Mouse (Mus musculus) embryonic facial prominence, embryonic 15.5 days (tissue): ENCODE measurements around the gene Syngr1. TPM values are rescaled to one million over a fixed set of nuclear protein-coding genes. Genes with fewer than 3 reads are reported as not detected.

Source experiments
- ATAC-seq: fragments of 200-750 bp; cut with Nextera tagmentation; 2 replicates; pipeline ENCODE4 v1.8.0; 2017; ENCODE audit warnings: low read depth, moderate TSS enrichment; ENCODE audit not compliant: insufficient number of reproducible peaks, low FRiP score, low TSS enrichment
- H3K27ac ChIP-seq: fragments of 300-500 bp; sonication (generic); replicated peaks from 2 replicates; pipeline ENCODE4 v1.5.1; 2015; ENCODE audit warnings: mild to moderate bottlenecking, inconsistent platforms
- H3K27me3 ChIP-seq: fragments of 300-500 bp; sonication (generic); 2 replicates; pipeline ENCODE4 v1.6.1; 2015; ENCODE audit warnings: inconsistent platforms
- H3K36me3 ChIP-seq: fragments of 300-500 bp; sonication (generic); 2 replicates; pipeline ENCODE4 v1.6.1; 2015; ENCODE audit warnings: mild to moderate bottlenecking, inconsistent platforms
- H3K4me1 ChIP-seq: fragments of 300-500 bp; sonication (generic); 2 replicates; pipeline ENCODE4 v1.6.1; 2015; ENCODE audit warnings: inconsistent platforms
- H3K4me2 ChIP-seq: fragments of 300-500 bp; sonication (generic); replicated peaks from 2 replicates; pipeline ENCODE4 v1.6.1; 2015; ENCODE audit warnings: mild to moderate bottlenecking, inconsistent platforms
- H3K4me3 ChIP-seq: fragments of 300-500 bp; sonication (generic); replicated peaks from 2 replicates; pipeline ENCODE4 v1.5.1; 2015; ENCODE audit warnings: mild to moderate bottlenecking, inconsistent platforms
- H3K9ac ChIP-seq: fragments of 300-500 bp; sonication (generic); 2 replicates; pipeline ENCODE4 v1.6.1; 2015; ENCODE audit warnings: inconsistent platforms
- H3K9me3 ChIP-seq: fragments of 300-500 bp; sonication (generic); replicated peaks from 2 replicates; pipeline ENCODE4 v1.6.1; 2016; ENCODE audit warnings: inconsistent platforms
- WGBS: fragments of 180-500 bp; shearing (Covaris S2); methylation state at CpG from one replicate; pipeline ENCODE4 v1.1.7; 2015; 5-methylcytosine and 5-hydroxymethylcytosine counted together
- polyA plus RNA-seq: library from polyadenylated mRNA; unstranded; fragments of >200 nt; fragmentation: Nextera tagmentation; extraction: Ambion mirVana; gene quantifications from 2 replicates; pipeline ENCODE4 v1.2.1, GENCODE M21; 2015

Gene Syngr1
- polyA plus RNA-seq, 1 experiment from 2014 or later: 13.7 TPM

DNA sequence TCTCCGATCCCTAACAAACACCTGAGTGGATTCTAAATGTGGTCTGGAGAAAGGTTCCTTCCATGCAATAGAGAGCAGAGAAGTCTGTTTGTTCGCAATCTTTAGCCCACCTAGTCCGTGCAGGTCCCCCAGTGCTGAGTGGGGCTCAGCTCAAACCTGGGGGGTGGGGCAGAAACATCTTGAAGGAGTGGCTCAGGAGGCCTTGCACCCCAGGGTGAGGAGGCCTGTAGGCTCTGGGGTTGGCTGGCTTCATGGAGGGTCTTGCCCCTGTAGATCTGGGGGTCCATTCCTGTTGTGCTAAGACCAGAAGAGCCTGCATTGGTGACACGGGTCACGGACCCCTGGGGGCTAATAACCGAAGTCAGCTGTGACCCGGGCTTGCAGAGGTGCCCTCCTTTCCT is 907 bp downstream of the Syngr1 start:
- no peaks in the 10 kb centered on the region for H3K36me3 ChIP-seq
- H3K27ac ChIP-seq: no peak overlapping the region
- H3K9me3 ChIP-seq: no peaks in the 10 kb centered on the region
- peak overlapping the region; percentile 95 for H3K4me2 ChIP-seq
- H3K27me3 ChIP-seq: peaks cover 40% of the 10 kb centered on the region
- no peak overlapping the region for H3K9ac ChIP-seq
- H3K4me1 ChIP-seq: peaks cover 28% of the 10 kb centered on the region
- 19% methylated on average over 7 of the region's 7 CpGs for WGBS
- ATAC-seq: no peak
- peak overlapping the region; percentile 59 for H3K4me3 ChIP-seq

DNA sequence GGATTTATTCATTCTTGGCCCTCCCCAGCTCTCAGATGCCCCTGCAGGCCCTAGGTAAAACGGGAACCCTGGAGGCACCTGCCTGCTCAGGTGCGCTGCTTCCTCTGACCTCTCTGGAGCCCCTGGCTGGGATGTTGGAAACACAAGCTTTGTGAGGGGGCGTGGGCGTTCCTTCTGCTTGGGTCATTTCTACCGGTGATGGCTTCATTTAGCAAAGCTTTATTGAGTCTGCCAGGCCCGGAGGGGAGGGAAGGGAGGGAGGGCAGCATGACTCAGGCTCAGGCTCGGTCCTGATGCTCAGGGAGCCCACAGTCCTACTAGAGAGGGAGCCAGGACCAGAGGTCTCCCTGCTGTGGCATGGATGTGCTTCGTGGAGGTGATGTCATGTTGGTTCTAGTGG is 1.5 kb downstream of the Syngr1 start:
- 22% methylated on average over 8 of the region's 8 CpGs for WGBS
- Histone ChIP-seq H3K27ac (no peak overlapping the region), H3K4me1 (peaks cover 34% of the 10 kb centered on the region), H3K27me3 (peaks cover 40% of the 10 kb centered on the region), H3K4me3 (peak overlapping the region; percentile 59; the same call in 1 of the 2 replicates), H3K36me3 (no peaks in the 10 kb centered on the region), H3K9ac (no peak overlapping the region), H3K9me3 (no peaks in the 10 kb centered on the region), H3K4me2 (no peak overlapping the region)
- no peak for ATAC-seq

DNA sequence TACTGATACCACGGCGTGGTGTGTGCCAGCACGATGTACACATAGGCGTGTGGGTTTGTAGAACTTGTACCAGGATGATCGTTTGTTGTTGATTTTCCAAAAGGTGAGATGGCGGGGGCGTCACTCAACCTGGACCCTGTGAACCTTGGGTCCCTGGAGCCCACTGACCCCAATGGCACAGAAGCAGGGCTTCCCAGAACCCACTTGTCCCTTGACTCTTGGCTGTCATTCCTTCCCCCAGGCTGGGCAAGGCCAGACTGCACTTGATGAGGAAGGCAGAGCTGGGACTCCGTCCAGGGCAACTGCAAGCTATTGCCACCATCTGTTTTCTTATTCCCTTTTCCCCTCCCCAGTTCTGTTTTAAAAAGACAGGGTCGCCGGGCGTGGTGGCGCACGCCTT is 3.1 kb downstream of the Syngr1 start:
- Histone ChIP-seq H3K9ac (no peak overlapping the region), H3K9me3 (no peaks in the 10 kb centered on the region), H3K36me3 (no peaks in the 10 kb centered on the region), H3K4me2 (no peak overlapping the region), H3K27me3 (peaks cover 40% of the 10 kb centered on the region), H3K27ac (no peak overlapping the region), H3K4me1 (peaks cover 50% of the 10 kb centered on the region), H3K4me3 (no peak overlapping the region)
- WGBS: 84% methylated on average over 13 of the region's 13 CpGs
- no peak for ATAC-seq

DNA sequence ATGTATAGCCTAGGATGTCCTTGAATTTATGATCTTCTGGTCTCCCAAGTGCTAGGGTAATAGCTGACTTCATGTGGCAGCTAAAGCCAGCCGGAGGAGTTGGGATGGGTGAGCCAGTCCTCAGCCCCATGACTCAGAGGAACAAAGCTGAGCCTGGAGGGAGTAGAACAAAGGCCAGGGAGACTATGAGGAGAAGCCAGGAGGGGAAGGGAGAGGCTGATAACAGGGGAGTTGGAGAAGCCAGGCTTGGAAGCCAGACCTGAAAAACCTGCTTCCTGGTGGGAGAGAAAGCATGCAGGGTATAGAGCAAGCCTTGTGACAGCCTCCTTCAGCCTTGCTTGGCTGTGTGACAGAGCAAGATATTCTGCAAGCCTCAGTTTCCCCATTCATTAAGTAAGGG is 4.5 kb downstream of the Syngr1 start:
- no peak for ATAC-seq
- WGBS: 43% methylated on average over 1 of the region's 1 CpGs
- no peak overlapping the region for H3K9ac ChIP-seq
- peaks cover 52% of the 10 kb centered on the region for H3K4me1 ChIP-seq
- no peaks in the 10 kb centered on the region for H3K9me3 ChIP-seq
- 0 out of 2 replicates have a peak overlapping the region, but pooled peaks have one; percentile 45 for H3K27ac ChIP-seq
- H3K36me3 ChIP-seq: no peaks in the 10 kb centered on the region
- no peak overlapping the region for H3K4me2 ChIP-seq
- no peak overlapping the region for H3K4me3 ChIP-seq
- peaks cover 27% of the 10 kb centered on the region for H3K27me3 ChIP-seq

DNA sequence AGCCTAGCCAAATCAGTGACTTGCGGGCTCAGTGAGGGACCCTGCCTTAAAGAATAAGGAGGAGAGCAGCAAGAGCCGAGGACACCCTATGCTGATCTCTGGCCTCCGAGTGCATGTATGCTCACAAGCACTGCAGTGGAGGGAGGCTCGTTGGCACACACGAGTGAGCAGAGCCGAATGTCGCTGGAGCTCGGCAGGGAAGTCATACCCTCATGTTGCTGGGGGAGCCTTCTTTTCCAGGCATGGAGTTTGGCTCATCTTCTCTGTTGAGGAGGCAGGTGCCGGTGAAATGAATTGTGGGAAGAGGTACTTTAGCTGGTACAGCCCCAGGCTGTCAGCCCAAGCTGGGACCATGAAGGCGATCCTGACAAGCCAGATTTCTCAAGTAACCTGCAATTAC is 5.3 kb downstream of the Syngr1 start:
- Histone ChIP-seq H3K4me2 (no peak overlapping the region), H3K27me3 (peaks cover 19% of the 10 kb centered on the region), H3K9me3 (no peaks in the 10 kb centered on the region), H3K36me3 (no peaks in the 10 kb centered on the region), H3K4me1 (peaks cover 46% of the 10 kb centered on the region), H3K4me3 (no peak overlapping the region), H3K27ac (peak overlapping the region; percentile 45; the same call in 1 of the 2 replicates), H3K9ac (no peak overlapping the region)
- WGBS: 58% methylated on average over 10 of the region's 10 CpGs
- ATAC-seq: no peak

DNA sequence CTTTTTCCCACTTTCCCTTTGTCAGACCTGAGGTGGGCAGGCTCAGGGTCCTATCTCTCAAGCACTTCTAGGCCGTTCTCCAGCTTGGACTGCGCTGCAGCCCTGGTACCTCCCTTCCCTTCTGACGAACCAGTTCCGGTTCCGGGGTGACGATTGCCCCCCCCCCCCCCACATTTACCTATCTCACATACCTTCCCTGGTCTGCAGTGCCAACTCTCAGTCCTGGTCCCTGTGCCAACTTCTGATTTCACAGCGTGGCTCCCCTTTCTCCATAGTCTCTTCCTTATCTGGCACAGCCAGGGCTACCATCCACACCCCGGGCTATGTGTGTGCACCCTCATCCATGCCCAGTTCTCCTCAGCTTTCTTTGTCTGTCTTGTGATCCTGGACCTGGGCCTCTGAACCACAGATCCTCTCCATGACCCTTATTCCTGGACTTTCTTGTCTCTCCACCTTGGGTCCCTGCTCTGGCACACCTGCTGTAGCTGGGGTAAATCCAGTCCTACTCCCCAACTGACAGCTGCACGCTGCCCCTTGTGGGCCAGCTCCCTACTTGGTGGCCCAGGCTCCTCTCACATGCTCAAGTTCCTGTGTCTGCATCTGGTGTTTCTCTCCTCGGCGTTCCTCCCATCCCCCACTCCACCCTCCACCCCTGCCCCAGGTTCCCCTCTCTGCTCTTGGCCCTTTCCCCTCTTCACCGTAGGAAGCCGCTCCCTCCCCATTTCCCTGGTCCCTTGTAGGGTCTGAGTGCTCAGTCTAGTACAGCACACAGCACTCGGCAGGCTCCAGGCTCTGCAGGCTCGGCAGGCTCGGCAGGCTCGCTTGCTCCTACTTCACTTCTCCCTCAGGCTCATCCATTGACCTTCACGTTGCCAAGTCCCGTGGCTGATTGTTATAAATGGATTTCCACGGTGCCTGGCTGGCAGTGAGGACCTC is 6.1 kb downstream of the Syngr1 start:
- Histone ChIP-seq H3K27me3 (peaks cover 11% of the 10 kb centered on the region), H3K4me2 (peak overlapping the region; percentile 27; the same call in 1 of the 2 replicates), H3K27ac (no peak overlapping the region), H3K9ac (no peak overlapping the region), H3K4me1 (peaks cover 43% of the 10 kb centered on the region), H3K36me3 (no peaks in the 10 kb centered on the region), H3K9me3 (no peaks in the 10 kb centered on the region), H3K4me3 (no peak overlapping the region)
- 17% methylated on average over 20 of the region's 20 CpGs for WGBS
- peak; percentile 61; the same call in 1 of the 2 replicates for ATAC-seq

DNA sequence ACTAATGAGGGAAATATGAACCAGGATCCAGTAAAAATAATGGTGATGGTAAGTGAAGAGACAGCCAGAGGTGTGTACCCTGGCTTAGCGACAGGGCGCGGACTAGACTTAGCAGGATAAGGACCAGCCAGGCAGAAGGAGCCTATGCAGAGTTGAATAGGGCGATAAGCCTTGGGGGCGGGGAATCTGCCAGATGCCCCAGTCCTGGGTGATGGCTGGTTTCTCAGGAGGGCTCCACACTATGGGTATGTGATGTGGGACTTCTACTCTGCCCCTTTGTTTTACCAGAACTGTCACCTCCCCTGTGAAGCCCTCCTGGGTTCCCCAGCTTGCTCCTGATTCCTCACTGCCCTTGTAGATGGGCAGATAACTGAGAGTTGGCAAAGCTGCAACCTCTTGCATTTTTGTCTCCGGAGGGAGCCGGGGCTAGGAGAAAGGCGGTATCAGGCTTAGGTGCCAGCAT is 6.9 kb downstream of the Syngr1 start:
- WGBS: 34% methylated on average over 8 of the region's 8 CpGs
- no peak overlapping the region for H3K4me2 ChIP-seq
- H3K9me3 ChIP-seq: no peaks in the 10 kb centered on the region
- no peak overlapping the region for H3K4me3 ChIP-seq
- no peak overlapping the region for H3K9ac ChIP-seq
- H3K27ac ChIP-seq: no peak overlapping the region
- H3K27me3 ChIP-seq: peaks cover 3% of the 10 kb centered on the region
- ATAC-seq: no peak
- H3K36me3 ChIP-seq: no peaks in the 10 kb centered on the region
- H3K4me1 ChIP-seq: peaks cover 38% of the 10 kb centered on the region

DNA sequence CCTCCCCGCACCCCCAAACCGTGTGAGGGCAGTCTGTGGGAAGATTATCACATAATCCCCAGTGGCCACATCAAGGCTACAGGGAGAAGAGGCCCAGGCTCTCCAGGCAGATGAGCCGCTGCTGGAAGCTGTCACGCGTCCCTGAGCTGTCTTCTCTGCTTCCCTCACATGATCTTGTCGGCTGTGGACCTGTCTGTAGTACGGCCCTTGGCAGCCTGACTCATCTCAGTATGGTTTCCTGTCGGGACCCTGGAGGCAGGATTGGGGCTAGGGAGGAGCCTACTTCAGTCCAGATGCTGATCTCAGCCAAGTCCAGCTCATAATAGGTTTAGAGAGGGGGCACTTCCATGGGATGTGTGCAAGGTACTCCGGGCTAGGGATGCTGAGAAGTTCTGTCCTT is 7.7 kb downstream of the Syngr1 start:
- H3K27ac ChIP-seq: no peak overlapping the region
- peaks cover 38% of the 10 kb centered on the region for H3K4me1 ChIP-seq
- no peak overlapping the region for H3K9ac ChIP-seq
- no peaks in the 10 kb centered on the region for H3K9me3 ChIP-seq
- WGBS: 25% methylated on average over 9 of the region's 9 CpGs
- H3K36me3 ChIP-seq: no peaks in the 10 kb centered on the region
- H3K4me3 ChIP-seq: no peak overlapping the region
- no peaks in the 10 kb centered on the region; the same call in none of the 2 replicates for H3K27me3 ChIP-seq
- ATAC-seq: no peak
- no peak overlapping the region for H3K4me2 ChIP-seq

DNA sequence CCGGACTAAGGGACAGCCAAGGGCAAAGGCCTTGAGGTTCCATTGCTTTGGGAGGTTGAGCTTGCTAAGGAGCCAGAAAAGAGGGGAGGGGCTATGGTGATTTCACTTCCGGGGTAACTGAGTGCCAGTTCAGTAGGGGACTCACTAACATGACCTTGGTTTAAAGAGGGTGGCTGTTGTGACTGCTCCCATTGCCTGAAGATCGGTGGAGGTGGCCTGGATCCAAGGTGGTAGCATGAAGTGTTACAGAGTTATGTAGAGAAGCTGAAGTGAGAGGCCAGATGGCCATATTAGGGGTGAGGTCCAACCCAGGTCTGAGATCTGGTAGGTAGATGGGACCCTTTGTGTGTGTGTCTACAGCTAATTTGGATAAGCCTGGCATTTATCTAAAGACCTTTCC is 8.3 kb downstream of the Syngr1 start:
- no peaks in the 10 kb centered on the region for H3K36me3 ChIP-seq
- WGBS: 70% methylated on average over 3 of the region's 3 CpGs
- H3K4me3 ChIP-seq: no peak overlapping the region
- H3K9ac ChIP-seq: no peak overlapping the region
- H3K4me2 ChIP-seq: no peak overlapping the region
- H3K4me1 ChIP-seq: peaks cover 38% of the 10 kb centered on the region
- no peak for ATAC-seq
- H3K27ac ChIP-seq: no peak overlapping the region
- no peaks in the 10 kb centered on the region for H3K9me3 ChIP-seq
- H3K27me3 ChIP-seq: no peaks in the 10 kb centered on the region; the same call in none of the 2 replicates

DNA sequence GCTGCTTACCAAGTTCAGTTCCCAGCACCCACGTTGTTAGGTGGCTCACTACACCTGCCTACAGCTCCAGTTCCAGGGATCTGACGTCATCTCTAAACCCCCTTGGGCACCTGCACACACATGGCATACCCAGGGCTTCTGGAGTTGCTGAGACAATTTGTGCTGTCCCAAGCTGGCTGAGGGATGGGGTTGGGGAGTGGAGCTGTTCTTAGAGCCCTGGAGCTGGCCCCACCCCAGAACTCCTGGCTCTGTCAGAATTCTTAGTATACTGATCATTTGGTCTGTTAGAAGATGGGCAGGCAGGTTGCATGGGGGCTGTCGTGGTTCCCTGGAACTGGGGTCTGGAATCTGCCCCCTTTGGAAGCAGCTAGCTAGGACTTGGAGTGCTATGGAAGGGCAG is 9.1 kb downstream of the Syngr1 start:
- H3K4me1 ChIP-seq: peaks cover 38% of the 10 kb centered on the region
- 68% methylated on average over 3 of the region's 3 CpGs for WGBS
- ATAC-seq: no peak
- no peaks in the 10 kb centered on the region; the same call in none of the 2 replicates for H3K27me3 ChIP-seq
- H3K9ac ChIP-seq: no peak overlapping the region
- H3K4me3 ChIP-seq: no peak overlapping the region
- no peaks in the 10 kb centered on the region for H3K9me3 ChIP-seq
- H3K4me2 ChIP-seq: no peak overlapping the region
- no peaks in the 10 kb centered on the region for H3K36me3 ChIP-seq
- H3K27ac ChIP-seq: no peak overlapping the region

DNA sequence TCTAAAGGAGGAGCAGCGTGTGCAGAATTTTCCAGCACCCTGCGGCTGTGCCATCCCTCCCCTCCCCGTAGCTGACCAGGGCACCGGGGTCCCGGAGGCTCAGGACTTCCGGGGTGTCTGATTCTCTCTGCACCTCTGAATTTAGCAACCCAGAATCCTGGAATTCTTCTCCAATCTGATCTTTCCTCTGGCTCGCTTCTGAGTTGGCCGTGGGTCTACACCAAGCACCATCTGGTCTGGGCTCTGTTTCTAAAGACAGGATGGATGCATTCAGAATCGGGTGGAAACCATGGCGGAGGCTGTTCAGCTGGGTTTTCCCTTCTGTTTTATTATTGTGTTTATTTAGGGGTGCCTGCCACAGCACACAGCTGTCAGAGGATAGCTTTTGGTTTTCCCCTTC is 9.7 kb downstream of the Syngr1 start:
- Histone ChIP-seq H3K36me3 (no peaks in the 10 kb centered on the region), H3K4me1 (peaks cover 38% of the 10 kb centered on the region), H3K9ac (no peak overlapping the region), H3K27ac (no peak overlapping the region), H3K27me3 (no peaks in the 10 kb centered on the region; the same call in none of the 2 replicates), H3K4me3 (no peak overlapping the region), H3K9me3 (no peaks in the 10 kb centered on the region), H3K4me2 (no peak overlapping the region)
- ATAC-seq: no peak
- 71% methylated on average over 10 of the region's 10 CpGs for WGBS
